Mouse (Mus musculus) layer of hippocampus, adult 11-12 months (tissue): ENCODE measurements at regions not wholly inside any gene's neighbourhood (a gene's known extent, or its start where the extent isn't known, plus 50 kb on each side); places are given as distances from the start of the nearest gene placed in this dataset.
A peak's percentile ranks its signal among the peaks of the same experiment; 100 is the strongest.

ENCODE experiments used
- DNase-seq: peaks from one replicate; pipeline ENCODE4 v3.0.0; 2022; ENCODE audit warnings: low spot score

DNA sequence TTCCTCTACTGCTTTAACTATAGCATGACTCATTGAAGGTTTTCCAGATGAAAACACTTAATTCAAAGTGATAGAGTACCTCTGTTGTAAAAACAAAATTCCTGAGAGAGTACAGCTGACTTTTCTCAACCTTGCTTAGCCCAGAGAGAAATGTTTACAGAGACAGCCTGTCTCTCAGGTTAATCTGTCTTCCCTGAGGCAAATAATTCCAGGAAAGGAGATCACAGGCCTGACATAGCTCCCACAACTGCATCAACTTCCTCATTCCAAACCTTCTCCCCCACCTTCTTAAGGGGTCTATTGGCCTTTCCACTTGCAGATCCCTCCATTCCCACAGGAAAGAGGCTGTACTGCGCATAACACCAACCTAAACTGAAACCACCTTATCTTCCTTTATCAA lies 586.1 kb upstream of the Impad1 start:
- DNase-seq: no peak

DNA sequence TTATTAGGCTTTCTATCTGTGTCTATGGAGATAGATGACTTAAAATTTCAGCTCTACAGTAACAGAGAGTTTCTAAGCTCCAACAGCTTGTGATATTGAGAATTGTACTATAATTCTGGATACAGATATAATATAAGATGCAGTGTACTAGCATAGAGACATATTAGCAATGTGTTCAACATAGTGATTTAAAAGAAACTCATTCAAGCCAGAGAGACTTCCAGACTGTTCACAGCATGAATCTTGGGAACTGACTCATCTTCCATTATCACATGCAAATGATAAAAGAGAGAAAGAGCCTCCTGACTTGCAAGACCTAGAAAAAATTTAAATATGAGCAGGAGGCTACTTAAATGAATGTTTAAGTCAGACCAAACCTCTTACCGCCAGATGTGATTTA lies 565.1 kb upstream of the Impad1 start:
- DNase-seq: no peak

DNA sequence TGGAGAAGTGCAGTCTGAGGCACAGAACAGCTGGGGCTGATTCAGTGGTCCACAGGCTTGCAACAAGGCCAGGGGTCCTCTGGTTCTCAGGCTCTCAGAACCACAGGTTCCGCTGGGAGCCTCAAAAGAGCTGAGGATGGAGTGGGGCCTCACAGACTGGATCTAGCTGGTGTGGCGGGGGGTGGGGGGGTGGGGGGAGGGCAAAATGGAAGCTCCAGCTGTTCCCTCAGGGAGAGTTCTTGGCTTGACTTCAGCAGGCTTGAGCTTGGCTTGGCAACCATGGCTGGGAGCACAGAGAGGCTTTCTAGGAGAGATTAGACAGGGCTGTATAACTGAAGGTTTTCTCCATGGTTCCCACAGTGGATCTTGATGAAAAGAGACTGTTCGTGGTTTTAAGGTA lies 553.1 kb upstream of the Impad1 start:
- DNase-seq: no peak

DNA sequence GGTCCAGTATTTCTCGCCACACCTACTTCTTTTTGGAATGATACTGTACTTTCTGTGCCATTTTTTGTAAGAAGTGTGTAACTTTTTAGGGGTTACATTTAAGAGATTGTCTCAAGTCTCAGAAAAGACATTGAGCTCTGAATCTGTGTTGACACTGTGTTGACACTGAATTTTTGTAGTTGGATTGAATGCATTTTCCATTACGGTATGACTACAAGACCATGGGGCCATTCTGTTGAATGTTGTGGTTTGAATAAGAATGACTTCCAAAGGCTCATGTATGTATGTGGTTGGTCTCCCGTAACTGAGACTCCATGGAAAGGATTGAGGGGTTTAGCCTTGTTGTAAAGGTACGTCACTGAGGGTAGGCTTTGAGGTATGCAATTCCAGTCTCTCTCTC lies 551.6 kb upstream of the Impad1 start:
- DNase-seq: no peak

DNA sequence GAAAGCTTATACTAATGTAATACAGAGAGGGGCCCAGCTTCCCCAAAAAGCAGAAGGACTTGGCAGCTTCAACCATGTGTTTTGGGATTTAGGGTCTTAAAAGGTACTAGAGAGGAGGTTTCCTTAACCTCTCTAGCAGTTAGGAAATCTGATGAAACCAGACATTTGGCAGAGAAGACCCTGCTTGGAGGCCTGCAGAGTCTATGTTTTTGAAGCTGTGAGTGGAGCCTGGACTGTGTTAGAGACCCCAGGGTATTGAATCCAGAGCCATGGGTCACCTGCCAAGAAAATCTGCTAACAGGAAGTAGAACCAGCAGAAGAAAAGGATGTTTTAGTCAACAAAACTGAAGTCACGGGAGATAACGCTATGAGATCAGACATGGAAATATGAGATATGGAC lies 551.2 kb upstream of the Impad1 start:
- DNase-seq: no peak

DNA sequence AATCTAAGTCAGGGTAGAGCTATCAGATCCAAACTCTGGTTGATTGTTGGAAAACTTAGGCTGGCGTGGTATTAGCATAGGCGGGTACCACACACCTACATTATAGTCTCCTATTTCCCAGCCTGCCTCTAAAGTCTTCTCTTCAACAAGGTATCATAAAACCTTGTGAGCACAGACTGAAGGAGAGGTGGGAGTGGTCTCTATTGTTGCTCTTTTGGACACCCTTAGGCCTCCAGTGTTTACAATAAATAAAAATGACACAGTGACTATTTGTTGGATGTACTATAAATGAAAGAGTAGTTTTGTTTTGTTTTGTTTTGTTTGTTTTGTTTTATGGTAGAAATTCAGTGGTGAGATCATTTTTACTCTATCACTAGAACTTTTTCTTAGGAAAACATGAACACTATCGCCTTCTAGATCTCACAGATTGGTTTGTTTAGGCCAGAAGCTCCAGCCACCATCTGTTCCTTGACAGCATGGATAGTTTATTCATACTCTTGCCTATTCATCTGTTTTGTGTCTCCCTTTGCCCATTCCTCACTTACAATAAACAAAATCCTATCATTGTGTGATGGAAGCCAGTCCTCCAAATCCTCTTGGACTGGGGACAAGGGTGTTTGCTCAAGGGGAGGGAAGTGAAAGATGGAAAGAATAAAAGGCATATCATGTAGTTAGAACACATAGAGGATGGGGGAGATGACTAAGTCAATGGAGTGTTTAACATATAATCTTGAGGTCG lies 544.2 kb upstream of the Impad1 start:
- DNase-seq: no peak

DNA sequence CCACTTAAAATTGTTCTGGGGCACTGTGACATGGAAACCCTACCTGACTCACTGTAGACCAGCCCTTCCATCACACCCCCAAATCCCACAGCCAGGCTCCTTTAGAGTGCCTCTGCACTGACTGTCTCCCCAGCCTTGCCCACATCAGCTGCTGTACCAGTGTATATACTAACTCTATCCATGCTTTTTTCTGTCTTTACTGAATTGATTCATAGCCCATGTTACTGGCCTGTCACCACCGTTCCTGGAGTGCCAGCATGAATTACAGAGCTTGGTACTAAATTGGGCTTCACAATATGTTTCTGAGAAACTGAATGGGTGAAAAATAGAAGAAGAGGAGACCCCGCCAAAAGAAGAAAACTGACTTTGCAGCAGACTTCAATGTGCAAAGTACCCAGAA lies 541.9 kb upstream of the Impad1 start:
- no peak for DNase-seq

DNA sequence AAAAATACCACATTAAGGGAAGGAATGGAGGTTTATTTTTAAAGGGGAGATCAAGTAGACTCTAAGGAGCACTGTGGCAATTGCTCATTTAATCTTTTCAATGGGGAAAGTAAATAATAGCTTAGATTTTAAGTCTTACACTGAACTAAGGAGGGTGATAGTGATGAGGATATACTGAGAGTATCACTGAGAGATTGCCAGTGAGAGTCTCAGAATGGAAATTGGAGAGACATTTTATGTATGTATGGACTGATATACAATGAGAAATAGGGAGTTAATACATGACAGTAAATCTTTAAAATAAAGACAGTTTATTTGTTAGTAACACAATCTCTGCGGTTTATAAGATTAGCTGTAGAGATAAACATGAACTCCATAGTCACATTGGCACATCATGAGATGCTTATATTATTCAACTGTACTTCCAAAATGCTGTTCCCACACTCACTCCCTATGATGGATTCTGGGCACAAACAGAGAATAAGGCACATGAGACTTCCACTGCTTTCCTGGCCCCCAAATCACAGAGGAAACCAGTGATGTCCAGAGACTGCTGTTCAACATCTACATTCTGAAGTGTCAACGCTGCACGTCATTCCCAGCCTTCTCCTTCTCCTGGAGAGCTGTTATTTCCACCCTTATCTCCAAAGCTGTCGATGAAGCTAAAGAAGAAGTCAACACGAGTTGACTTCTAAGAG lies 535.5 kb upstream of the Impad1 start:
- no peak for DNase-seq

DNA sequence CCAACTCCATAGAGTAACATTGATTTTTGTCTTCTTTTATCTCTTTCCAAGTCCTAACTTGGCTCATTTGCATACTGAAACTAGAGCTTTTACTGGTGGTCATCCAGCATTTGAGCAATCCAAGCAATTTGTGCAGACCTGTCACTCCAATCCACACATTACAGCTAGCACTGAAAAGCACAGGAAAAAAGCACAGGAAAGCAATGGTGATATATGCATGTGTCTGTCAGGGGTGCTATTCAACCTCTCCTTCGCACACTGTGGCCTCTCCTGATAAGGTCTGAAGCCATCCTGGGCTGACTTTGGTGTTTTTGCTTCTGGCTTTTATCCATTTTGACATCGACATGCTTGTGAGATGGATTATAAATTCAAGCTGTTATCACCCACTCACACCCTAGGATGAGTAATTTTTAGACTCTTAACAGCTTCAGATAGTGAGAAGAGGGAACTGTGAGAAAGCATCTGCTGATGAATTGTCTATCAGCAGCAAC lies 534.1 kb upstream of the Impad1 start:
- peak; percentile 11 for DNase-seq

DNA sequence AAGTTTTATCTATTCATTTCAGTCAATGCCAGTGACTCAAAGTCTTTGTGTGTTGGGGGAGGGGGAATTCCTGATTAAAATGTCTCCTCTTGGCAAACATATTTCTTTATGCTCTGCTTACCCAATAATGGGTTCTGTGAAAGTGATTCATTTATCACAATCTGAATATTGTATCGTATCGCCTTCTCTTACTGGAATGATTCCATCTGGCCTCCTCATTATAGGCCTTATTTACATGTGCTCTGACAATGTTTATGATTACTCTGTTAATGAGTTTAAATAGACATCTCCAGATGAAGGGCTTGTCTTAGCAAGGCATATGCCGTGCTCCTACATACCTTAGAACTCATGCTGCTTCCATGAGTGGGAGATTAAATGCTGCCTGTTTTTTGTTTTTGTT lies 508.3 kb upstream of the Impad1 start:
- DNase-seq: no peak

DNA sequence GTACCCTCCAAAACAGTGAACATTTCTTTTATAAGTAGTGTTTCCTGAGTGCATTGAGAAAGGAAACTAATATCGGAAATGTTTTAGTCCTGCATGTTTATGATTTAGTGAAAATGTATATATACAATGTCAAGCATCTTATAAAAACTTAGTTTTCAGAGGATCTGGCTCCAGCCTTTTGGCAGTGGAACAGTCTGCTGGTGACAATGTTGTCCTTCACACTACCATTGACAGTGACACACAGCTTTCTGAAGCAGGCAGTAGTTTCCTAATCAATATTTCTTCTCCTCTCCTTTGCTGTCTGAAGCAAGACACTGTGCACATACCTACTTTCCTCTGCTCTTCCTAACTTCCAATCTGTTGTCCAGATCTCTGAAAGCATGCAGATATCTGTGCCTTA lies 507.9 kb upstream of the Impad1 start:
- DNase-seq: no peak

DNA sequence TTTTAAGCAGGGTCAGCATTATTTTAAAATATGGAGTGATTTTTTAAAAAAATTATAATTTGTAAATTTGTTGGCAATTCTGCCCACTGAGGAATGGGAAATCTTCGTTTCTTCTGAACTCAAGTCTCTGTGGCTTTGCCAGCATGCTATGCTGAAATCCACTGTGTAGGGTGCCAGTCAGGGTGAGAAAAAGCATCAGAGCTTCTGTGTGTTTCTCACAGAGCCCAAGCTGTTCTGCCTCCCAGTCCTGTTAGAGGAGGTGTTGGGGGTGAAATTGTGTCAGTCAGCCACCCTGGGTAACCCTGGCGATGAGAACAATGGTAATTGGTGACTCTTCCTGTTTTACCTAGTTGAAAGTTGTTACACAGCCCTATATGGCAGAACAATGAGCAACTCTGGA lies 506.1 kb upstream of the Impad1 start:
- no peak for DNase-seq

DNA sequence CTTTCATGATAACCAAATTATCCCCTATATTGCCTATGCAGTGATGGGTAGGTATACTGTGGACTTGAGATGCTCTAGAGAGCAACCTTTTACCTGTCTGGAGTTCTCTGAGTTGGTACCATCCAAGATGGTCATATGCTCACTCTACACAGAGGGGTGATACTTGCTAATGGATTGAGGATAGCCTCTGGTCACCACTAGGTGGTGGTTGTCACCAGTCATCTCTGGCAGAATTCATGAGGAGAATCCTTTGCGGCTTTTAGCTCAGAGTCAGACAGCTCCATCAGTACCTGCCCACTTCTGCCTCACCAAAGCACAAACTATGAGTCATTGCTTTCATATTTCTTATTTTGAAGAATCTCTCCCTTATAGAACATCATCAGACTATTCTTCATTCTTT lies 500.9 kb upstream of the Impad1 start:
- DNase-seq: no peak

DNA sequence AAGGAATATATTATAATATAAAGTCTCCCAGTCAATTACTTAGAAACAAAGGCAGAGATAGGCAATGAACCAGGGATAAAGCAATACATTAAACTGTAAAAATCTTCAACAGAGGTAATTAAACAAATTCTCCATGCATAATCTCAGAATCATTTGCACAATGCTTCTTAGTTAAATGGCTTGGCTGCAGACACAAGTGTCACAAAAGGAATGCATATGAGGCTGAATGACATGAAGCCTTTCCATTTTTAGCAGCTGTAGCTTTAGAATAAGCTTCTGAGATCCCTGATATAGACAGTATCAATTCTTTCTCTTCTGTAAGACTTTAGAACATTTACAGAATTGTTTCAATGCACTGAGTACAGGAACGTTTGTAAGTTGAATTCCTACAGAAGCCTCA lies 483.0 kb upstream of the Impad1 start:
- no peak for DNase-seq
